Mouse (Mus musculus) liver, postnatal 0 days (tissue): ENCODE results near the gene Vsx2.

Experiments
- CTCF ChIP-seq: sonication (generic); IDR thresholded peaks from 2 replicates; pipeline ENCODE4 v1.5.1; 2016; ENCODE audit warnings: antibody characterized with exemption, low read depth
- EP300 ChIP-seq: IDR thresholded peaks from 2 replicates; pipeline ENCODE4 v1.6.1; 2016; ENCODE audit warnings: antibody characterized with exemption, low read depth, mild to moderate bottlenecking

- TF ChIP-seq EP300 (no peak), CTCF (peak; percentile 96)
Observed at GRCm38 (mm10) chr12:84546028-84546427, 23.5 kb upstream of the Vsx2 start.
